Mouse (Mus musculus): ENCODE measurements around the gene Adam15.

The Adam15 gene

DNA sequence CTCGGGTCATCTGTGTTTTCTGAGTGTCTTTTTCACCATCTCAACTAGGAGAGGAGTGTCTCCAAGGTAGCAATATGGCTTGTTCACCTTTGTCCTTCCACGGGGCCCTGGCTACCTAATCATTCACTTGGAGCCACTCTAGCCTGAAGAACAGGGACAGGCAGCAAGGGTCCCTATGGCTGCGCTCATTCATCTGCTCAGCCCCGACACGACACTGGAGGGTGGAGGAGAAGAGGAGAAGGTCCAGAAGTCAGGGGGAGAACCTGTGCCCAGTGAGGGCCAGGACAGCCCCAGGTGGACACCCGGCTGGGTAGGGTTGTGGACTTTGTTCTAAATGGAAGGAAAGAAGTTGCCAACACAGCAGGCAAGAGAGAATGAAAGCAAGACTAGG is 5.7 kb upstream of the Adam15 start:
- in situ Hi-C loops (cut with MboI; ENCODE audit: low sequenced_read_pairs): no loop called here

GRCm38 (mm10) chr3:89354816-89355511 is 5.2 kb upstream of the Adam15 start:
- in situ Hi-C loops (cut with MboI; ENCODE audit: low sequenced_read_pairs): no loop called here

DNA sequence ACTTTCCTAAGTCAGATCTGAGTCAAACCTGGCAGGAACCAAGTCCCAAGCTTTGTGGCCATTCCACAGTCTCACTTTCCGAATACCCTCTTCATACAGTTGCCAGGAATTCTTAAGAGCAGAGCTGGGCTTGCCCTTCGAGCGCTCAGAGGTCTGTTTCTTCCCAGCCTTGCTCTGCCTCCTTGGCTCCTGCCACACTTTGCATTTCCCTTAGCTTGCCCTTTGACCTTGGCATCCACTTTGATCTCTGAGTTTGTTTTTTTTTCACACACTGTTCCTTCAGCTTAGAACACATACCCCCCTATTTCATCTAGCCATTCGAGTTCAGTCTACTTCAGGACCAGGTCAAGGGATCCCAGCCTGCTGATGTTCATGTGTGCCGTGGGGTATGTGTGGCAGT is 1.5 kb upstream of the Adam15 start:
- in situ Hi-C loops (cut with MboI; ENCODE audit: low sequenced_read_pairs): no loop called here

GRCm38 (mm10) chr3:89348911-89349868 is 606 bp downstream of the Adam15 start:
- in situ Hi-C loops (cut with MboI; ENCODE audit: low sequenced_read_pairs): loop anchor here (10.0 kb wide), 1 partner anchor 136 kb away; no protein-coding TSS in a partner anchor

DNA sequence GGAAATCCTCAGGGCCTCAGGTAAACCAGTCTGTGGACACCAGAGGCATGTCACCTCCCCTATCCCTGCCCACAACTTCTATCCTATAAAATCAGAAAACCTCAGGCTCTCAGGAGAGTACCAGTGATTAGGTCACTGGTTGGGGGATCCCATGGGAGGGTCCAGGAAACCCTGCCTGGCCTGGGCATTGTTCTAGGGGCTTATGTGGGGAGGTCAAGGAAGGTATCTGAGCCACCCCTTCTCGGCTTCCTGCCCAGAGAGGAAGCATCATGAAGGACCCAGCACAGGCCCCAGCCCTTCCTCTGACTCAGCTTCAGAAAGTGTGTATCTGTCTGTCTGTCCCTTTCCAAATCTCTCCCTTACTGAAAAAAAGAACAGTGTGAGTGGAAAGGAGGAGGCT is 1.9 kb downstream of the Adam15 start:
- in situ Hi-C loops (cut with MboI; ENCODE audit: low sequenced_read_pairs): loop anchor here (10.0 kb wide), 1 partner anchor 137 kb away; no protein-coding TSS in a partner anchor

GRCm38 (mm10) chr3:89346815-89347540 is 2.8 kb downstream of the Adam15 start:
- in situ Hi-C loops (cut with MboI; ENCODE audit: low sequenced_read_pairs): loop anchor here (10.0 kb wide), 1 partner anchor 138 kb away; no protein-coding TSS in a partner anchor

DNA sequence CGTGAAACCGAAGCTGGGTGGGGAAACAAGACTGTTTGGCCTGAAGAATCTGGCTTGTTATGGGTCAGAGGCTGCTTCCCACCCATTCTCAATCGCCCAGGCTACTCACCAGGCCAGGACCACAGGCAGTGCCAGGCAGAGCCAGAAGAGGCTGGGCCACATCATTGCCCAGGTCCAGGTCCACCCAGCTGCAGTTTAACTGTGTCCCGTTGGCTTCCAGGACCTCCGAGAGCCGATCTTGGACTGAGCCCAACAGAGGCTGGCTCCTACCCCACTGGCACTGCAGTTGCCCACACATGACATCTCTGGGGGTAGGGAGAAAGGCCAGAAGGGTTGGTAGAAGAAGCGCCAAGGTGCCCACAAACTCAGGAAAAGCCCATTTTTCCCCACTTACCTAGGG is 6.5 kb downstream of the Adam15 start:
- in situ Hi-C loops (cut with MboI; ENCODE audit: low sequenced_read_pairs): loop anchor here (10.0 kb wide), 1 partner anchor 142 kb away; no protein-coding TSS in a partner anchor

DNA sequence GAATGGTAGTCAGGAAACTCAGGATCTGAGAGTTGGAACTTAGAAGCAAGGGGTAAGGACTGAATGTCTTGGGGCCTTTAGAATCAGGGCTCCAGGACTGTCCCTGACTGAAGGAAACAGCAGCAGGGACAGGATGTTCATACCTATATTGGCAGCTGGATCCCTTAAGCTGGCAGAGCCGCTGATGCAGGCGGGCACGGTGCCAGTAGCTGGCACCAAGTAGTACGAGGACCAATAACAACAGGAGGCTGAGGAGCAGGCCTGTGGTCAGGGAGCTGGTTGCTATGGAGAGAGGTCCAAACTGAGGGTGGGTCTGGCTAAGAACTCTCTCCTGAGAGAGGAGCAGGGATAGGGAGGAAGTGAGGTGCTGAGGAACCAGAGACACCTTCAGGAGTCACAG is 8.0 kb downstream of the Adam15 start:
- in situ Hi-C loops (cut with MboI; ENCODE audit: low sequenced_read_pairs): loop anchor here (10.0 kb wide), 1 partner anchor 143 kb away; no protein-coding TSS in a partner anchor

GRCm38 (mm10) chr3:89340465-89340864 is 9.3 kb downstream of the Adam15 start:
- in situ Hi-C loops (cut with MboI; ENCODE audit: low sequenced_read_pairs): loop anchor here (10.0 kb wide), 1 partner anchor 144 kb away; no protein-coding TSS in a partner anchor

DNA sequence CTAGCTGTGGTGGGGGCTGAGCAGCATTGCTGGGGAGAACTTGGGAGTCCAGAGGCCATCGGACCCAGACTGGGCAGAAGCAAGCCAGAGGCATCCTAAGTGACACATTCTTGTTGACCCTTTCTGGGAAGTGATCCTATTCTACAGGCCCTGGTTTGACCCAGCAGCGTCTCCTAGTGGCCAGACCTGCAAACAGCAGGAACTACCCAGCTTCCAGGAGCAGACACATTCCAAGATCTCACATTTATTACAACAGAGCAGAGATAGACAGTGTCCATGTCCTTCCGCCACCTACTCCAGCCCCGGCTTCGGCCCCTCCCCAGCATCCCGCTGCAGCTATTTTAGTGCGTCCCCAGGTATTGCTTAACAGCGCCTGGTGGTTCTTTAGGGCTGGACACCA is 10.4 kb downstream of the Adam15 start:
- in situ Hi-C loops (cut with MboI; ENCODE audit: low sequenced_read_pairs): no loop called here

- in situ Hi-C loops (cut with MboI; ENCODE audit: low sequenced_read_pairs): no loop called here
Measured at GRCm38 (mm10) chr3:89337721-89338578, 11.8 kb downstream of the Adam15 start, which contains the start of gene Efna4. Efna4 (minus strand) TSS chr3:89338028.

- in situ Hi-C loops (cut with MboI; ENCODE audit: low sequenced_read_pairs): no loop called here
Measured at GRCm38 (mm10) chr3:89337062-89337720, 12.6 kb downstream of the Adam15 start.

- in situ Hi-C loops (cut with MboI; ENCODE audit: low sequenced_read_pairs): no loop called here
Measured at GRCm38 (mm10) chr3:89336529-89336928, 13.3 kb downstream of the Adam15 start.

GRCm38 (mm10) chr3:89333053-89333452 is 16.7 kb downstream of the Adam15 start:
- in situ Hi-C loops (cut with MboI; ENCODE audit: low sequenced_read_pairs): no loop called here

- in situ Hi-C loops (cut with MboI; ENCODE audit: low sequenced_read_pairs): no loop called here
Measured at GRCm38 (mm10) chr3:89332476-89332875, 17.3 kb downstream of the Adam15 start.

GRCm38 (mm10) chr3:89332013-89332412 is 17.8 kb downstream of the Adam15 start:
- in situ Hi-C loops (cut with MboI; ENCODE audit: low sequenced_read_pairs): no loop called here

DNA sequence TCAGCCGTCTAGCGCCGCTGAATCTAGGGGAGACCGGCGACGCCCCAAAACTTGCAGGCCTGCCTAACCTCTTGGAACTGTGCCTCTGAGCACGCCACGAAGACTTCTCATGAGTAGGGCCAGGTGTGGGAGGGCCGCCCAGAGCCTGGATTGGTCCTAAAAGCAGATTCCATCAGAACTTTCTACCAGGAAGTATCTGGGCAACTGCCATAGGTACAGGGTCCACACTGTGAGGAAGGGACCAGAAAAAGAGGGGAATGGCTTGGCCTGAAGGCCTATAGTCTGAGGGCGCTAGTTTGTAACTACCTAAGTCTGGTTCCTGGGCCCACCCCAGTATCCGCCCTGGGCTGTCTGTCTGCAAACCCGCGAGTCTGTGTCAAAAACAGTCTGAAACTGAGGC is 18.2 kb downstream of the Adam15 start:
- in situ Hi-C loops (cut with MboI; ENCODE audit: low sequenced_read_pairs): no loop called here

GRCm38 (mm10) chr3:89330948-89331347 is 18.8 kb downstream of the Adam15 start:
- in situ Hi-C loops (cut with MboI; ENCODE audit: low sequenced_read_pairs): no loop called here

- in situ Hi-C loops (cut with MboI; ENCODE audit: low sequenced_read_pairs): no loop called here
Measured at GRCm38 (mm10) chr3:89330346-89330745, 19.4 kb downstream of the Adam15 start.
